Mouse (Mus musculus) spleen, adult 2 months (tissue): ENCODE measurements around the gene Zp3.

Experiments
- CTCF ChIP-seq: fragments of 200-500 bp; IDR thresholded peaks from 2 replicates; pipeline ENCODE4 v1.5.1; 2011; ENCODE audit warnings: mild to moderate bottlenecking, inconsistent platforms; ENCODE audit not compliant: insufficient read depth, insufficient read length, insufficient replicate concordance; ENCODE audit errors: extremely low read depth
- POLR2A ChIP-seq: fragments of 200-500 bp; IDR thresholded peaks from 2 replicates; pipeline ENCODE4 v1.6.1; 2011; ENCODE audit warnings: low read depth, low read length, inconsistent platforms

DNA sequence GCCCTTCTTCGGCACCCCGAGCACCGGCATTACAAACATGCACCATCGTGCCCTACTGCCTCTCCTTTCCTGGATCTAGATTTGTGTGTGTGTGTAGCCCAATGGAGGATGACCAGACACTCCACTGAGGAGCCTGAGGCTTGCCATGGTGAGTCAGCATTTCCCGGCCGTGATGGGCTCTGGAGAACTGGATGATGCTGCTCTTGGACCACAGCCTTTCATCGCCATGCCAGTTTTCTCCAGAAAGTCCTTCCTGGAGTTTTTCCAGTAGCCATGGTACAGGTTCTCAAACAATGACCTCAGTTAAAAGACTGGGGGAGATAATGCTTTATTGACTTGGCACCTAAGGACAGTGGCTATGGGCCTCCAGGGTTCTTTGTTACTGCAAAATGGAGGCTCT is 20.0 kb upstream of the Zp3 start:
- no peak for TF ChIP-seq POLR2A
- TF ChIP-seq CTCF = no peak
